Mouse (Mus musculus) spleen, embryonic (tissue): ENCODE results near the gene Gm48551.

Experiments used
- CTCF ChIA-PET: fragments of 350-600 bp; sonication (Branson Sonifier 250); formaldehyde crosslinking; loops from one replicate; lab custom pipeline; 2022; lab: Charles Lee

The Gm48551 gene

GRCm38 (mm10) chr10:81415146-81415545 lies 30.9 kb downstream of the Gm48551 start:
- CTCF ChIA-PET, result interaction anchor here (0.6 kb wide), 1 partner anchor 170 kb away, joined by 3 read pairs; no protein-coding TSS in a partner anchor

- CTCF ChIA-PET, result interaction anchor here (0.6 kb wide), 1 partner anchor 169 kb away, joined by 3 read pairs; no protein-coding TSS in a partner anchor
Measured at GRCm38 (mm10) chr10:81415549-81416310, 31.5 kb downstream of the Gm48551 start.

GRCm38 (mm10) chr10:81416581-81417226 lies 32.4 kb downstream of the Gm48551 start:
- CTCF ChIA-PET, result interaction anchor here (0.6 to 0.7 kb wide), 2 partner anchors 138 to 450 kb away, joined by 3 to 7 read pairs; no protein-coding TSS in a partner anchor

- CTCF ChIA-PET, result interaction anchor here (0.5 to 0.7 kb wide), 3 partner anchors 8 to 451 kb away, joined by 3 to 7 read pairs (median 3); no protein-coding TSS in a partner anchor
Measured at GRCm38 (mm10) chr10:81417227-81418215, 33.3 kb downstream of the Gm48551 start.

GRCm38 (mm10) chr10:81418216-81419070 lies 34.2 kb downstream of the Gm48551 start:
- CTCF ChIA-PET, result interaction anchor here (0.7 kb wide), 1 partner anchor 91 kb away, joined by 3 read pairs; no protein-coding TSS in a partner anchor

- CTCF ChIA-PET, result interaction anchor here (0.6 to 0.7 kb wide), 2 partner anchors 22 to 90 kb away, joined by 3 to 11 read pairs; no protein-coding TSS in a partner anchor
Measured at GRCm38 (mm10) chr10:81419111-81419928, 35.1 kb downstream of the Gm48551 start.

- CTCF ChIA-PET, result no interaction called here
Measured at GRCm38 (mm10) chr10:81420191-81420767, 36.0 kb downstream of the Gm48551 start.

- CTCF ChIA-PET, result no interaction called here
Measured at GRCm38 (mm10) chr10:81421041-81421796, 37.0 kb downstream of the Gm48551 start.

GRCm38 (mm10) chr10:81421797-81422100 lies 37.5 kb downstream of the Gm48551 start:
- CTCF ChIA-PET, result interaction anchor here (0.5 kb wide), 1 partner anchor 12 kb away, joined by 3 read pairs; no protein-coding TSS in a partner anchor

GRCm38 (mm10) chr10:81422191-81422590 lies 37.9 kb downstream of the Gm48551 start:
- CTCF ChIA-PET, result interaction anchor here (0.5 kb wide), 1 partner anchor 13 kb away, joined by 3 read pairs; no protein-coding TSS in a partner anchor

GRCm38 (mm10) chr10:81422661-81423217 lies 38.5 kb downstream of the Gm48551 start:
- CTCF ChIA-PET, result no interaction called here

GRCm38 (mm10) chr10:81423476-81424245 lies 39.4 kb downstream of the Gm48551 start:
- CTCF ChIA-PET, result no interaction called here

GRCm38 (mm10) chr10:81424246-81425051 lies 40.2 kb downstream of the Gm48551 start:
- CTCF ChIA-PET, result interaction anchor here (0.6 kb wide), 1 partner anchor 127 kb away, joined by 3 read pairs; no protein-coding TSS in a partner anchor

- CTCF ChIA-PET, result interaction anchor here (0.7 kb wide), 1 partner anchor 29 kb away, joined by 5 read pairs; no protein-coding TSS in a partner anchor
Measured at GRCm38 (mm10) chr10:81425236-81425850, 41.1 kb downstream of the Gm48551 start.

- CTCF ChIA-PET, result interaction anchor here (0.7 kb wide), 2 partner anchors 9 to 130 kb away, joined by 3 to 9 read pairs; no protein-coding TSS in a partner anchor
Measured at GRCm38 (mm10) chr10:81426081-81426671, 41.9 kb downstream of the Gm48551 start.
